Mouse (Mus musculus) colon, adult 2 months (tissue): ENCODE results near the gene Golim4. TPM values are rescaled to one million over a fixed set of nuclear protein-coding genes. Genes with fewer than 3 reads are reported as not detected.

Experiments
- polyA plus RNA-seq: library from polyadenylated mRNA; depleted of rRNA; stranded (reverse); fragments of >200 nt; gene quantifications from 2 replicates; pipeline ENCODE4 v1.2.3, GENCODE M21; 2012; rRNA removed

Golim4 gene
- 46.7 and 49.1 TPM in 2 replicates for polyA plus RNA-seq

DNA sequence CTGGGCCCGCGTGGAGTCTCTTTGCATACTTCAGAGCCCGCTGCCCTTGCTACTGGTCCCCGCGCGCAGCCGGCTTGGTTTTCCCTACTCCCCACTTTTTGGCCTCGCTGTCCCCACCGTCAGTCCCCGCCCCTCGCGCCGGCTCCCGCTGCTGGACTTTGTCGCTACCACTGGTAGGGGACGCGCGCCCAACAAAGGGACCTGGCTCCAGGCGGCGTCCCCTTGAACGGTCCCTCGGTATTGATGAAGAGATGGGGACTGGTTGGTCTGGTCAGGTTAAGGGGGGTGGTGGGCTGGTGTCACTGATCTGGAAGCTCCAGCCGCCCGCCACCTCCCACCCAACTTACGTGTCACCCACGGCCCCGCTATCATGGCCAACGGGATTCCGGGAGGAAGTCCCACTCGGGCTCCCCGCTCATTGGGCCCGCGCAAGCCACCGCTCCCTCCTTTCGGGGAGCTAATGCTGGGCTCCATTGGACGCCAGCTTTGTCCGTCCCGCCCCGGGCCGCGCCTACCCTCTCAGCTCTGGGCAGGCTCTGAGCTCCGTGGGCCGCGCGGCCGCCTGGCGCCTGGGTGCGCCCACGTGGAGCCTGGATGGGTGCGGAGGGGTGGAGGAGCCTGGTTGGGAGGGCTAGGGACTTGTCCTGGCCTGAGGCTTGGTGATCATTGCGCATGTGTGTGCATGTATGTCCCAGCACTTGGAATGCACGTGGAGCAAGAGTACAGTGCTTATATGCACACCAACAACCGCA, at the start of gene Golim4:
Gene Golim4, minus strand, starts transcription at position 399 of the 752 bp plus-strand sequence.

Other genes starting within 250 kb of the Golim4 start
- gene Gm29133, start 208.8 kb downstream of the Golim4 start, polyA plus RNA-seq: not detected in 2 replicates
- 0.09 and 0.30 TPM in 2 replicates for gene Fstl5, start 117.3 kb upstream of the Golim4 start, polyA plus RNA-seq